ENCODE assay signal across 8 mouse cellular contexts in genomic region chr14:24486773-24487227, GRCm38 (mm10). TPM values are rescaled to one million over a fixed set of nuclear protein-coding genes. Genes with fewer than 3 reads are reported as not detected.
A peak's percentile ranks its signal among the peaks of the same experiment; 100 is the strongest.
DNase-seq lines count a peak whose midpoint lies in the region; ATAC-seq and TF ChIP-seq lines count a peak whose summit lies in the region.

TSS of gene Polr3a (minus strand) at chr14:24487058.
TSS of gene Rps24 (plus strand) at chr14:24487125.

- peaks cover 23% of the 10 kb centered on the region for H3K36me3 ChIP-seq in ES-E14 (ENCODE audit: control insufficient read depth, insufficient read depth, low read length, poor library complexity, severe bottlenecking)
- H3K36me3 ChIP-seq in forebrain, embryonic 15.5 days: peaks cover 20% of the 10 kb centered on the region
- H3K36me3 ChIP-seq in lung, embryonic 14.5 days (ENCODE audit: insufficient read depth): peaks cover 28% of the 10 kb centered on the region
- H3K36me3 ChIP-seq in thymus, adult 2 months (ENCODE audit: control insufficient read depth, insufficient read depth, low read length): peaks cover 23% of the 10 kb centered on the region

- intact Hi-C loops in heart, postnatal 36 days (cut with DNase I): no loop called here

- no peaks in the 10 kb centered on the region for H3K27me3 ChIP-seq in forebrain, embryonic 15.5 days
- H3K27me3 ChIP-seq in lung, embryonic 14.5 days (ENCODE audit: insufficient read depth, low read length): no peaks in the 10 kb centered on the region
- no peaks in the 10 kb centered on the region for H3K27me3 ChIP-seq in thymus, adult 2 months (ENCODE audit: control insufficient read depth, insufficient read depth, low read length)

- in situ Hi-C loops in ES-E14 (cut with MboI; ENCODE audit: low sequenced_read_pairs in 2 of 2, unreplicated experiment in 2 of 2): no loop called here

- peak within 1 kb of the TSS; percentile 86 for H3K4me2 ChIP-seq in forebrain, embryonic 15.5 days (replicated peaks)
- H3K4me2 ChIP-seq in lung, embryonic 14.5 days: peak within 1 kb of the TSS; percentile 74

- TF ChIP-seq POLR2A in olfactory bulb, adult 2 months (IDR thresholded peaks at IDR 0.05; ENCODE audit: insufficient read depth, low read depth, low read length): 0 out of 2 replicates have a peak, but pooled peaks have one; percentile 21
- TF ChIP-seq POLR2A in thymus, adult 2 months (IDR thresholded peaks at IDR 0.05; ENCODE audit: control insufficient read depth, extremely low read depth, insufficient read depth, low read length, poor library complexity): no peak

- H3K9me3 ChIP-seq in ES-E14 (ENCODE audit: control insufficient read depth, insufficient read depth, low read depth, low read length): no peaks in the 10 kb centered on the region
- no peaks in the 10 kb centered on the region for H3K9me3 ChIP-seq in forebrain, embryonic 15.5 days
- H3K9me3 ChIP-seq in lung, embryonic 14.5 days (ENCODE audit: low read depth, low read length): no peaks in the 10 kb centered on the region

- peaks cover 0 to 8% of the 10 kb centered on the region in 2 experiments; a peak in 2 of 4 replicates for H3K4me1 ChIP-seq in ES-E14 (ENCODE audit: control insufficient read depth in 2 of 2, insufficient read depth in 2 of 2, low read length in 2 of 2, poor library complexity in 1 of 2)
- peaks cover 22% of the 10 kb centered on the region for H3K4me1 ChIP-seq in forebrain, embryonic 15.5 days
- peaks cover 5% of the 10 kb centered on the region; the same call in 1 of the 2 replicates for H3K4me1 ChIP-seq in lung, embryonic 14.5 days (ENCODE audit: insufficient read depth)
- H3K4me1 ChIP-seq in olfactory bulb, adult 2 months (ENCODE audit: control insufficient read depth, insufficient read depth, low read length): peaks cover 11% of the 10 kb centered on the region
- H3K4me1 ChIP-seq in thymus, adult 2 months (replicated peaks; ENCODE audit: control insufficient read depth, insufficient read depth, low read length): peaks cover 12% of the 10 kb centered on the region

- peak; percentile 94 for TF ChIP-seq CTCF in layer of hippocampus, adult 2 months (conservative IDR thresholded peaks at IDR 0.05)
- peak; percentile 91 for TF ChIP-seq CTCF in lung, embryonic 14.5 days (IDR thresholded peaks at IDR 0.05; ENCODE audit: low read depth)
- peak; percentile 60; the same call in 1 of the 2 replicates for TF ChIP-seq CTCF in olfactory bulb, adult 2 months (IDR thresholded peaks at IDR 0.05; ENCODE audit: insufficient read depth, low read depth, low read length)
- peak; percentile 91 for TF ChIP-seq CTCF in thymus, adult 2 months (IDR thresholded peaks at IDR 0.05; ENCODE audit: borderline replicate concordance, control insufficient read depth, extremely low read depth, insufficient read depth, low read length, poor library complexity)

- WGBS in forebrain, embryonic 15.5 days: under 1% methylated on average over 30 of the region's 30 CpGs
- WGBS in lung, embryonic 14.5 days: under 1% methylated on average over 30 of the region's 30 CpGs
- under 1% methylated on average over 30 of the region's 30 CpGs for WGBS in olfactory bulb, adult 2 months
- WGBS in thymus, adult 2 months: under 1% methylated on average over 30 of the region's 30 CpGs

- ATAC-seq in forebrain, embryonic 15.5 days (replicated peaks): peak; percentile 62
- ATAC-seq in lung, embryonic 14.5 days (ENCODE audit: insufficient read depth): peak; percentile 65

- DNase-seq in ES-E14 (ENCODE audit: low read depth, low spot score): peak; percentile 91
- peak; percentile 91 for DNase-seq in cerebellum, adult 11-12 months
- peak; percentile 90 to 91 for DNase-seq in heart, postnatal 36 days
- DNase-seq in layer of hippocampus, adult 2 months (ENCODE audit: low spot score in 2 of 2): peak; percentile 89 to 90
- peak; percentile 96 for DNase-seq in lung, embryonic 14.5 days
- DNase-seq in thymus, adult 2 months: peak; percentile 90

- H3K27ac ChIP-seq in ES-E14 (ENCODE audit: insufficient read depth, low read depth, low read length, poor library complexity, severe bottlenecking): 0 out of 2 replicates have a peak within 1 kb of the TSS, but pooled peaks have one; percentile 69
- H3K27ac ChIP-seq in forebrain, embryonic 15.5 days (replicated peaks): no peak within 1 kb of the TSS; the same call in 1 of the 2 replicates
- peak within 1 kb of the TSS; percentile 91 for H3K27ac ChIP-seq in layer of hippocampus, adult 2 months
- H3K27ac ChIP-seq in lung, embryonic 14.5 days (ENCODE audit: low read depth): 0 out of 2 replicates have a peak within 1 kb of the TSS, but pooled peaks have one; percentile 54
- no peak within 1 kb of the TSS for H3K27ac ChIP-seq in olfactory bulb, adult 2 months (ENCODE audit: insufficient read depth, low read depth, low read length)
- no peak within 1 kb of the TSS for H3K27ac ChIP-seq in thymus, adult 2 months (ENCODE audit: control insufficient read depth, insufficient read depth, low read length)

- peak within 1 kb of the TSS; percentile 100 for H3K9ac ChIP-seq in ES-E14 (ENCODE audit: insufficient read depth, low read depth, low read length, poor library complexity, severe bottlenecking)
- H3K9ac ChIP-seq in forebrain, embryonic 15.5 days (replicated peaks): peak within 1 kb of the TSS; percentile 79
- peak within 1 kb of the TSS; percentile 85 for H3K9ac ChIP-seq in lung, embryonic 14.5 days

- peak within 1 kb of the TSS; percentile 92 to 100 for H3K4me3 ChIP-seq in ES-E14 (ENCODE audit: insufficient read depth in 1 of 2, low read depth in 1 of 2, low read length in 2 of 2, poor library complexity in 1 of 2, severe bottlenecking in 1 of 2)
- peak within 1 kb of the TSS; percentile 86 for H3K4me3 ChIP-seq in forebrain, embryonic 15.5 days
- peak within 1 kb of the TSS; percentile 75 for H3K4me3 ChIP-seq in layer of hippocampus, adult 2 months
- H3K4me3 ChIP-seq in lung, embryonic 14.5 days (ENCODE audit: low read depth, low read length): peak within 1 kb of the TSS; percentile 93
- peak within 1 kb of the TSS; percentile 79 for H3K4me3 ChIP-seq in olfactory bulb, adult 2 months (ENCODE audit: insufficient read depth, low read depth, low read length)
- H3K4me3 ChIP-seq in thymus, adult 2 months (ENCODE audit: control insufficient read depth, insufficient read depth, low read length): peak within 1 kb of the TSS; percentile 60

TF ChIP-seq in ES-E14, 5 proteins besides CTCF, POLR2A, EP300 and RAD21:
- peak; percentile 74 for TF ChIP-seq HCFC1 (IDR thresholded peaks at IDR 0.05; ENCODE audit: borderline replicate concordance, insufficient read depth, low read length)
- TF ChIP-seq ZC3H11A (IDR thresholded peaks at IDR 0.05; ENCODE audit: borderline replicate concordance, low read depth, low read length): no peak

RNA-seq across cellular contexts. Expression of gene Polr3a, which starts in this region (rescaled TPM):
- 55.7 and 67.8 TPM in 2 replicates for total RNA-seq in ES-E14 (2012; rRNA removed)
- 20.5 and 22.6 TPM in 2 replicates for polyA plus RNA-seq in forebrain, embryonic 15.5 days (2015; fragmentation: Nextera tagmentation; extraction: Ambion mirVana)
- total RNA-seq in heart, postnatal 36 days (2021): 10 to 100 TPM; 10.6 to 11.5 TPM
- 10 to 100 TPM; 37.9 to 38.5 TPM for total RNA-seq in layer of hippocampus, adult 2 months (2021)
- 17.3 and 19.5 TPM in 2 replicates for polyA plus RNA-seq in lung, embryonic 14.5 days (2014; fragmentation: Nextera tagmentation; extraction: Ambion mirVana)
- polyA plus RNA-seq in olfactory bulb, adult 2 months (2012; ENCODE audit: insufficient read depth, insufficient read length, low replicate concordance, missing spikeins): not detected in 2 replicates
- polyA plus RNA-seq in thymus, adult 2 months (2012; rRNA removed): 13.6 and 14.3 TPM in 2 replicates

RNA-seq across cellular contexts. Expression of gene Rps24, which starts in this region (rescaled TPM):
- total RNA-seq in ES-E14 (2012; rRNA removed): 2,405 and 2,661 TPM in 2 replicates
- polyA plus RNA-seq in forebrain, embryonic 15.5 days (2015; fragmentation: Nextera tagmentation; extraction: Ambion mirVana): 563 and 611 TPM in 2 replicates
- 100 to 1,000 TPM; 850 to 903 TPM for total RNA-seq in heart, postnatal 36 days (2021)
- total RNA-seq in layer of hippocampus, adult 2 months (2021): 100 to 1,000 TPM; 789 to 821 TPM
- polyA plus RNA-seq in lung, embryonic 14.5 days (2014; fragmentation: Nextera tagmentation; extraction: Ambion mirVana): 1,236 and 1,354 TPM in 2 replicates
- 2,934 TPM in 1 of 2 replicates, not detected in the other for polyA plus RNA-seq in olfactory bulb, adult 2 months (2012; ENCODE audit: insufficient read depth, insufficient read length, low replicate concordance, missing spikeins)
- 1,148 and 1,323 TPM in 2 replicates for polyA plus RNA-seq in thymus, adult 2 months (2012; rRNA removed)

Comparison
In these comparisons a context has a peak if more than half of its experiments do, and no peak if none do; other contexts are left out.
1. RNA of gene Polr3a (polyA plus RNA-seq): 20.5 to 22.6 TPM in forebrain, embryonic 15.5 days, 17.3 to 19.5 TPM in lung, embryonic 14.5 days and 13.6 to 14.3 TPM in thymus, adult 2 months; not detected in olfactory bulb, adult 2 months; every median in the first group is over 10 times any median in the second.
2. H3K27ac ChIP-seq: peak in ES-E14 (single experiment), layer of hippocampus, adult 2 months (single experiment) and lung, embryonic 14.5 days (single experiment); none in forebrain, embryonic 15.5 days (single experiment), olfactory bulb, adult 2 months (single experiment) and thymus, adult 2 months (single experiment).
3. Peak in every context shown above with its lines, with median percentiles within 50 percentile points of each other: DNase-seq, H3K4me3 ChIP-seq, H3K9ac ChIP-seq and CTCF ChIP-seq.